Mouse (Mus musculus): Measurements from ENCODE around the gene Wdr44. TPM values are rescaled to one million over a fixed set of nuclear protein-coding genes. Genes with fewer than 3 reads are reported as not detected.
"Not testable (repeated sequence)": the region's sequence is repeated elsewhere in the genome, so short reads cannot be mapped to it uniquely, and the experiment has no call there.

Gene Wdr44
- polyA plus RNA-seq, 1 experiment from 2014 or later: 7.9 TPM

DNA sequence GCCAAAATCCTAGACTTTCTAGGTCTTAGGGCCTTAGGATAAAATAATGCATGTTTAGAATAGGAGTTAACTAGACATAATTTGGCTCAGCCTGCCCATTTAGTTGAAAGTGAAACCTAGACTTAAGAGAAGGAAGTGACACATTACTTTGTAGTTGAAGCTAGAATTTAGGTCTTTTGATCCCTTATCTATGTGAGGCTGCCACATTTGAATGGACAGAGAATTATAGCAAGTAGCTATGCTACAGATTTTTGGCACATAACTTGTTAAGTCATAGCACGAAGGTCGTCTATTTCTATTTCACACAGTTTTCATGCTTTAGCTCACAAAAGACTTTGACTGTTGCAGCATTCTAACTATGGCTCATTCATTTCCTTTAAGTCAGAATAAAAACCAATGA lies 4.5 kb downstream of the Wdr44 start:
- Histone ChIP-seq H3K4me3 (replicated peaks) (no peak overlapping the region), H3K27ac (no peak overlapping the region), H3K9ac (replicated peaks) (no peak overlapping the region), H3K27me3 (no peaks in the 10 kb centered on the region), H3K4me1 (replicated peaks) (no peaks in the 10 kb centered on the region), H3K36me3 (no peaks in the 10 kb centered on the region), H3K4me2 (no peak overlapping the region), H3K9me3 (no peaks in the 10 kb centered on the region)
- ATAC-seq (ENCODE audit: insufficient number of reproducible peaks, insufficient read depth, low FRiP score, low TSS enrichment, low read depth): no peak
- WGBS: 86% methylated on average over 2 of the region's 2 CpGs

DNA sequence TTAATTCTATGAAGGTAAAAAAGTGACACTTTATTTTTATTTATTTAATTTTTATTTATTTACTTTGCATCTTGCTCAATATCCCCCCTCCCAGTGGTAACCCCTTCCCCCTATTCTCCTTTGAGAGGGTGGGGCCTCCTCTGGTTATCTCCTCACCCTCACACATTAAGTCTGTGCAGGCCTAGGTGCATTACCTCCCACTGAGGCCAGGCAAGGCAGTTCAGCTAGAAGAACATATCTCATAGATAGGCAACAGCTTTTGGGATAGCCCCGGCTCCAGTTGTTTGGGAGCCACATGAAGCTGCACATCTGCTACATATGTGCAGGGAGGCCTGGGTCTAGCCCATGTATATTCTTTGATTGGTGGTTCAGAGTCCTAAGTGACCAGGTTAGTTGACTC lies 6.2 kb downstream of the Wdr44 start:
- H3K9ac ChIP-seq (replicated peaks): no peak overlapping the region
- H3K4me3 ChIP-seq (replicated peaks): no peak overlapping the region
- H3K9me3 ChIP-seq: no peaks in the 10 kb centered on the region
- H3K27ac ChIP-seq: no peak overlapping the region
- H3K4me2 ChIP-seq: no peak overlapping the region
- H3K36me3 ChIP-seq: no peaks in the 10 kb centered on the region
- H3K27me3 ChIP-seq: no peaks in the 10 kb centered on the region
- no peaks in the 10 kb centered on the region for H3K4me1 ChIP-seq (replicated peaks)
- WGBS: 91% methylated on average over 1 of the region's 1 CpGs
- ATAC-seq (ENCODE audit: insufficient number of reproducible peaks, insufficient read depth, low FRiP score, low TSS enrichment, low read depth): no peak

DNA sequence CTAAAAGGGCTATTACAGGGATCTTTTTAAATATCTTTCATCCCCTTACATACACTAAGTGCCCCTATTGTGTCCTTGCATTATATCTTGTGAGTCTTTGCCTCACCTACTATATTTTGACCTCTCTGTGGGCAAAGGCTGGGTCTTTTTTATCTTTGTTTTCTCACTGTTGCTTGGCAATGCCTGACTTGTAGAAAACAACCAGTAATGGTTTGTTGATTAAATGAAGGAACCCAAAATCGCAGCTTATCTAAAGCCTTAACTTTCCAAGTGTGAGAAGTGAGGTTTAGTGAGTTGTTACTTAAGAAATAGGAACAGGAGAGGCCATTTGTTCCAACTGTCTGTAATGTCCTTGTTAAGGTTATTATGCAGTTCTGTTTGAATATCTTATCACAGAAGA lies 24.4 kb downstream of the Wdr44 start:
- 71% methylated on average over 1 of the region's 1 CpGs for WGBS
- no peak for ATAC-seq (ENCODE audit: insufficient number of reproducible peaks, insufficient read depth, low FRiP score, low TSS enrichment, low read depth)

DNA sequence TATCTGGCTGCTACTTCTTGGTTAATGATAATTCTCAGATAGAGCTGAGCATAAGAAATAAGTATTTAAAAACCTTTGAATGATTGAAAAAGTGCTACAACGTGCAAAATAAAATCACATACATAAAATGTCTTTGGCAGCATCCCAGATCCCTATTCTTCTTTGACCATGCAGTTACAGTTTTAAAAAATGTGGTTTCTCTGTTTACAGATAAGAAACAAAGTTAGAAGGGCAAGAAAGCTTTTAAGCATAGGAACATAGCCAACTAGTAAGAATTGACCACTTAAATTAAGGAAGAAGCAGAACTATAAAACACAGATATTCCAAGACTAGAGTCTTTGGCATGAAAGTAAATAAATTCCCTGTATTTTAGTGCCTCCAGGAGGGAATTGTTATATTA lies 34.6 kb downstream of the Wdr44 start:
- 77% methylated on average over 1 of the region's 1 CpGs for WGBS
- H3K27me3 ChIP-seq: no peaks in the 10 kb centered on the region
- H3K27ac ChIP-seq: no peak overlapping the region
- no peaks in the 10 kb centered on the region for H3K4me1 ChIP-seq (replicated peaks)
- no peak overlapping the region for H3K9ac ChIP-seq (replicated peaks)
- no peak for ATAC-seq (ENCODE audit: insufficient number of reproducible peaks, insufficient read depth, low FRiP score, low TSS enrichment, low read depth)
- no peaks in the 10 kb centered on the region for H3K36me3 ChIP-seq
- no peaks in the 10 kb centered on the region for H3K9me3 ChIP-seq
- H3K4me2 ChIP-seq: no peak overlapping the region
- H3K4me3 ChIP-seq (replicated peaks): no peak overlapping the region

More for the DNA sequence above, 24.4 kb downstream of the Wdr44 start:
- H3K9me3 ChIP-seq: no peaks in the 10 kb centered on the region
- no peak overlapping the region for H3K4me3 ChIP-seq (replicated peaks)
- H3K9ac ChIP-seq (replicated peaks): no peak overlapping the region
- no peak overlapping the region for H3K4me2 ChIP-seq
- H3K27me3 ChIP-seq: no peaks in the 10 kb centered on the region
- H3K27ac ChIP-seq: no peak overlapping the region
- no peaks in the 10 kb centered on the region for H3K36me3 ChIP-seq
- H3K4me1 ChIP-seq (replicated peaks): no peaks in the 10 kb centered on the region

DNA sequence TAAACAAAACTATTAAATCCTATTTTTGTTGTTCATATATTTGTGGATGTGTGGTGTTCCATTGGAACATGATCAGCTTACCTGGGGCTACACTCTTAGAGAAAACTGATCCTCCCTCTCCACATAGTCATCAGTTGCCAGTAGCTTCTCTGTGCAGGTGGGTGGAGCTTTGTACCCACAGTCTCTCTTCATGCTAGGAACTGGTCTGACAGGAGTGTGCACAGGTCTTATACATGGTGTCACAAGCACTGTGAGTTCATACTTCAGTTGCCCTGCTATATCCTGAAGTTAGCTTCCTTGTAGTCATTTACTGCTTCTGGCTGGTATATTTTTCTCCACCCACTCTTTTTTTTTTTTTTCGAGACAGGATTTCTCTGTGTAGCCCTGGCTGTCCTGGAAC lies 61.8 kb downstream of the Wdr44 start:
- Histone ChIP-seq H3K9ac (replicated peaks) (no peak overlapping the region), H3K27ac (no peak overlapping the region), H3K4me3 (replicated peaks) (no peak overlapping the region), H3K9me3 (no peaks in the 10 kb centered on the region), H3K4me2 (no peak overlapping the region), H3K4me1 (replicated peaks) (no peaks in the 10 kb centered on the region), H3K27me3 (no peaks in the 10 kb centered on the region), H3K36me3 (no peaks in the 10 kb centered on the region)
- WGBS: 71% methylated on average over 1 of the region's 1 CpGs
- ATAC-seq (ENCODE audit: insufficient number of reproducible peaks, insufficient read depth, low FRiP score, low TSS enrichment, low read depth): no peak

DNA sequence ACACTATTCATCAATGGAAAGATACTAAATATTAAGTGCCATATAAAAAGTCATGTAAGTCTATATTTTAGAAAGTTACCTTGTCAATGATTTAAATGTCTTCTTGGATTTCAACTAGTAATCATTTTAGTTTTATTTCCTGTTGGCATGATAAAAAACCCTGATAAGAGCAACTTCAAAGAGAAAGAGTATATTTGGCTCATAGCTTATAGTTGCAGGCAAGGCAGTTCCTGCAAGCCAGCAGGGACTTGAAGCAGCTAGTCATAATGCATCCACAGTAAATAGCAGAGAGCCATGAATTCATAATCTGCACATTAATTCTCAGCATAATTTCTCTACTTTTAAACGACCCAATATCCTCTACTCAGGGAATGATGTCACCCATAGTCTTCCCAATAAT lies 75.0 kb downstream of the Wdr44 start:
- H3K27me3 ChIP-seq: no peaks in the 10 kb centered on the region
- WGBS: 88% methylated on average over 1 of the region's 1 CpGs

DNA sequence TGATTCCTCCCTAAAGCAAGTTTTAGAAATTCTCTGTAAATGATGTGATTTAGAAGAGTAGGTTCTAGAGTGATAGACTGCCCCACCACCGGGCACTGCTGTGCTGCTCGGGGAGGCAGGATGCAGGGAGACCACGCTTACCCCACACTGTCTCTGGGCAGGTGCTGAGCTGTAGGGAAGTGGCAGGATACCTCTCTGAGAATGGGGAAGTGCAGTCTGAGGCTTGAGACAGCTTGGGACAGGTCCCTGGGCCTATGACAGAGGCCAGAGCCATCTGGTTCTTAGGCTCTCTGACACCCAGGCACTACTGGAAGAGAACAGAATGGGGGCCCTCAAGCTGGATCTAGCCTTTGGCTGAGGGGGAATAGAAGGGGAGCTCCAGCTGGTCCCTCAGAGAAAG lies 114.3 kb downstream of the Wdr44 start:
- H3K27ac ChIP-seq: no peak overlapping the region
- no peak overlapping the region for H3K4me3 ChIP-seq (replicated peaks)
- no peaks in the 10 kb centered on the region for H3K4me1 ChIP-seq (replicated peaks)
- no peak overlapping the region for H3K9ac ChIP-seq (replicated peaks)
- no peak for ATAC-seq (ENCODE audit: insufficient number of reproducible peaks, insufficient read depth, low FRiP score, low TSS enrichment, low read depth)
- H3K4me2 ChIP-seq: no peak overlapping the region
- 97% methylated on average over 3 of the region's 3 CpGs for WGBS
- H3K36me3 ChIP-seq: no peaks in the 10 kb centered on the region
- H3K9me3 ChIP-seq: no peaks in the 10 kb centered on the region
- no peaks in the 10 kb centered on the region for H3K27me3 ChIP-seq

More for the DNA sequence above, 75.0 kb downstream of the Wdr44 start:
- 0 out of 2 replicates have a peak, but pooled peaks cover 3% of the 10 kb centered on the region for H3K36me3 ChIP-seq
- no peak overlapping the region for H3K9ac ChIP-seq (replicated peaks)
- ATAC-seq (ENCODE audit: insufficient number of reproducible peaks, insufficient read depth, low FRiP score, low TSS enrichment, low read depth): no peak
- no peak overlapping the region for H3K27ac ChIP-seq
- no peaks in the 10 kb centered on the region for H3K4me1 ChIP-seq (replicated peaks)
- H3K4me3 ChIP-seq (replicated peaks): no peak overlapping the region
- no peak overlapping the region for H3K4me2 ChIP-seq
- no peaks in the 10 kb centered on the region for H3K9me3 ChIP-seq

DNA sequence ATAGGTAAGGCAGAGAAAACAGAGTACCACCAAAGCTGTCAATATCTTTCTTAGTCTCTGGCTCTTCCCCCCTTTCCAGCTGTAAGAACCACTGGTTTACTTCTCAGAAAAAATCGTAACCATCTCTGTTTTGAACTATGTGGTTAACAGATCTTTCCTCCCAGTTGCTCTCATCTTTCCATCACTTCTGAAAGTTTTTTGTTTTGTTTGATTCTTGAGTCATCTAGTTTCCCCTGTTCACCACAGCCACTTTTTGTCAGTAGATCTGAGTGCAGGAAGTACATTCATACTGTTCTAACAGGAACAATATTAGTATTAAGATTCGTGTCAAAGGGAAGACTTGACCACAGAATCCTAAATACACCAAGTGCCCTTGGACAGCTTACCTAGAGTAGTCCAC lies 117.5 kb downstream of the Wdr44 start:
- no peak for ATAC-seq (ENCODE audit: insufficient number of reproducible peaks, insufficient read depth, low FRiP score, low TSS enrichment, low read depth)
- Histone ChIP-seq H3K27me3 (no peaks in the 10 kb centered on the region), H3K9me3 (no peaks in the 10 kb centered on the region), H3K4me2 (no peak overlapping the region), H3K4me1 (replicated peaks) (no peaks in the 10 kb centered on the region), H3K4me3 (replicated peaks) (no peak overlapping the region), H3K27ac (no peak overlapping the region), H3K9ac (replicated peaks) (no peak overlapping the region), H3K36me3 (no peaks in the 10 kb centered on the region)
- 76% methylated on average over 2 of the region's 2 CpGs for WGBS

DNA sequence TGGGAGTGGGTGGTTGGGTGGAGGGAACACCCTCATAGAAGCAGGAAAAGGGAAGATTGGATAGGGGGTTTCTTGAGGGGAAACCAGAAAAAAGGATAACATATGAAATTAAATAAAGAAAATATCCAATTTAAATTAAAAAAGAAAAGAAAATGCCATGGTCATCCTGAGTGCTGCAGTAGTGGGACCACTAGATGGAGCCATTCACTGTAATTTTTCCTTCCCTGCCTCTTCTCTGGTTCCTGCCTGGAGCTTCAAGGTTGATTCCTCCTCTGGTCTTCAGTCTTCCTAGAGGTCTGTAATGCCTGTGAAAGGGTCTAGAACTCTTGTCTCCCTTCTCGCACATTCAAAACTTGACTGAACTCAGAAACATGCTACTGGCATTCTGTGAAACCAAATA lies 120.4 kb downstream of the Wdr44 start:
- not testable (repeated sequence) for H3K4me1 ChIP-seq (replicated peaks); H3K36me3 ChIP-seq; H3K9me3 ChIP-seq; H3K27me3 ChIP-seq; H3K9ac ChIP-seq (replicated peaks); H3K27ac ChIP-seq; ATAC-seq (ENCODE audit: insufficient number of reproducible peaks, insufficient read depth, low FRiP score, low TSS enrichment, low read depth); H3K4me2 ChIP-seq; H3K4me3 ChIP-seq (replicated peaks)
- WGBS: 88% methylated on average over 1 of the region's 1 CpGs

DNA sequence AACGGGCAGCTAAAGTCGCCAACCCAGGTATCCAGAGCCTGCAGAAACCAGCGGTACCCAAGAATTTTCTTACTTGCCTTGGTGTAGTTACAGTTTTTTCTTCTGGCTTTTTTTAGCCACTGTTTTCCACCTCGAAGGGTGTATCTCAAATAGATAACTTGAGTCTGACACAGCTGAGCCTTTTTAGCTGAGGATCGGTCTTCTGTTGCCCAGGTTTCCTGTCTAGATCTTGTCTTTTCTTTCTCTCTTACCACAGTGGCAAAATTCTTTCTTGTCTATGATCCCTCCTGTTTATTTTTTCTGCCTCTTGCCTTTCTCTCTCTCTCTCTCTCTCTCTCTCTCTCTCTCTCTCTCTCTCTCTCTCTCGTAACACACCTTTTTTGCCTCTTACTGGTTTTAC lies 130.0 kb downstream of the Wdr44 start:
- H3K4me2 ChIP-seq; H3K27me3 ChIP-seq; H3K9ac ChIP-seq (replicated peaks); ATAC-seq (ENCODE audit: insufficient number of reproducible peaks, insufficient read depth, low FRiP score, low TSS enrichment, low read depth); H3K4me3 ChIP-seq (replicated peaks); H3K9me3 ChIP-seq; H3K27ac ChIP-seq; H3K4me1 ChIP-seq (replicated peaks); H3K36me3 ChIP-seq: not testable (repeated sequence)
- WGBS: 91% methylated on average over 6 of the region's 6 CpGs

DNA sequence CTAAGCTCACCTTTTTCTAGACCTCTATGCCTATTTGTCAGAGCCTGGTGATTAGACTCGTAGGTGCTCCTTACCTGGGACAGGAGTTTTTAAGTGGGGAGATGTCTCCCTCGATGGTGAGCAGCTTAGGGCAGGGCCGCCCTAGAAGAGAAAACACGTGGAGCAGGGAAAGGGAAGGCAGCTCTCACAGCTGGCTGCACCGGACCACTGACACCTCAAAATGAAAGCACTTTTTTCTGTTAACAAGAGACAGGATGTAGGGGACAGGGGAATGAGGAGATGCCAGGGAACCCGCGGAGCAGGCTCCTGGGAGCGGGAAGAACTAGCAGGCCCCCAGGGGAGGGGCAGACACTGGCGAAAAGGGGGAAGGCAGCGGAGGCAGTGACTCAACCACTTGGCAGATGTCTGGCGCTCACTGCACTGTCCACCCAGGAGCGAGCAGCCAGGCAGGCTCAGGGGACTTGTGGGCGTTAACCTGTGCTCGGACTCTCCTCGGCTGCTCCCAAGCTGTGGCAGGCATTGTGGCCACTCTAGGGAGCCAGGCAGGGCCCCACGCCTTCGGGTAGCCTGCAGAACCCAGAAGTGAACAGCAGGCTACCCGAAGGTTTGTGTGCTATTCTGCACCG lies 130.7 kb downstream of the Wdr44 start:
- Histone ChIP-seq H3K9ac (replicated peaks) (no peak overlapping the region), H3K4me2 (peak overlapping the region; percentile 27), H3K27ac (no peak overlapping the region), H3K4me1 (replicated peaks) (no peaks in the 10 kb centered on the region), H3K9me3 (no peaks in the 10 kb centered on the region), H3K4me3 (replicated peaks) (no peak overlapping the region), H3K36me3 (no peaks in the 10 kb centered on the region), H3K27me3 (no peaks in the 10 kb centered on the region)
- 68% methylated on average over 19 of the region's 19 CpGs for WGBS
- ATAC-seq (ENCODE audit: insufficient number of reproducible peaks, insufficient read depth, low FRiP score, low TSS enrichment, low read depth): no peak

DNA sequence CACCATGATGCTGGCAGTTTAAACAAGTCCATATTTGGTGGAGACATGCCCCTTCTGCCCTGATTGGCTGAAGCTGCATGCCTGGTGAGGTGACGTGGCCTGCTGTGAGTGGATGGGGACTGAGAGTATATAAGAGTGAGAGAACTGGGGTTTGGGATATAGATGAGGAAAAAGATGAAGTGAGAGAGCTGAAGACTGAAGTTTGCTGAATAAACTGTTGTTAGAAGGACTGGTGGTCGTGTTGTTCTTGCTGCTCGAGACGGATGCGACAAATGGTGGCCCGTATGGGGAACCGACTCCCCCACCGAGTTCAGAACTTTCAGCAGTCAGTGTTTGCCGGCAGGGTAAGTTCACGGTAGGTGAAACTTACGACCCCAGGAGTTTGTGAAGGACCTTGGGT lies 140.9 kb downstream of the Wdr44 start:
- ATAC-seq (ENCODE audit: insufficient number of reproducible peaks, insufficient read depth, low FRiP score, low TSS enrichment, low read depth); H3K9me3 ChIP-seq; H3K27ac ChIP-seq; H3K4me3 ChIP-seq (replicated peaks); H3K36me3 ChIP-seq; H3K9ac ChIP-seq (replicated peaks); H3K4me2 ChIP-seq; H3K27me3 ChIP-seq; H3K4me1 ChIP-seq (replicated peaks): not testable (repeated sequence)
- 93% methylated on average over 11 of the region's 11 CpGs for WGBS

Measured in limb, embryonic 12.5 days (tissue).